In genomic region chr2:30268371-30268770, GRCm38 (mm10) we compare ENCODE assay signal across 22 mouse cellular contexts. TPM values are rescaled to one million over a fixed set of nuclear protein-coding genes. Genes with fewer than 3 reads are reported as not detected.
DNase-seq lines count a peak whose midpoint lies in the region; TF ChIP-seq lines count a peak whose summit lies in the region.
"Had no signal": no experiment of that assay in that cellular context is flagged by ENCODE, and none has a peak within 500 bp of the region (broad histone marks: within the 10 kb centered on the region; RNA-seq: fewer than 3 reads in every experiment).

No protein-coding gene starts in this region.

- H3K4me1 ChIP-seq in CH12.LX (ENCODE audit: control insufficient read depth in 1 of 2, insufficient read depth in 2 of 2) = peaks cover 31 to 59% of the 10 kb centered on the region in 2 experiments
- peaks cover 4% of the 10 kb centered on the region; the same call in 1 of the 2 replicates for H3K4me1 ChIP-seq in cortical plate, adult 2 months (ENCODE audit: control insufficient read depth, insufficient read depth, low read length)
- H3K4me1 ChIP-seq in thymus, adult 2 months (replicated peaks; ENCODE audit: control insufficient read depth, insufficient read depth, low read length) = peaks cover 5% of the 10 kb centered on the region; the same call in 1 of the 2 replicates

- TF ChIP-seq EP300 in CH12.LX (IDR thresholded peaks at IDR 0.05; ENCODE audit: low read length) = peak; percentile 68

- H3K9me3 ChIP-seq in CH12.LX (replicated peaks; ENCODE audit: low read length) = no peaks in the 10 kb centered on the region
- H3K9me3 ChIP-seq: embryonic facial prominence, embryonic 12.5 days; hindbrain, embryonic 13.5 days; kidney, embryonic 15.5 days; midbrain, embryonic 15.5 days had no signal

- WGBS in thymus, adult 2 months = 98% methylated on average over 4 of the region's 4 CpGs

- no peak for TF ChIP-seq POLR2A in CH12.LX (IDR thresholded peaks at IDR 0.05; ENCODE audit: low read depth, low read length)
- TF ChIP-seq POLR2A in cortical plate, adult 2 months (IDR thresholded peaks at IDR 0.05; ENCODE audit: extremely low read depth, insufficient read depth, low read length) = no peak
- no peak for TF ChIP-seq POLR2A in thymus, adult 2 months (IDR thresholded peaks at IDR 0.05; ENCODE audit: control insufficient read depth, extremely low read depth, insufficient read depth, low read length, poor library complexity)

- in situ Hi-C loops in CH12.LX (cut with MboI; ENCODE audit: low pct_ligation_motif_present, low pct_unique_long_range_greater_than_20kb, low sequenced_read_pairs) = no loop called here

- TF ChIP-seq CTCF in layer of hippocampus, adult 2 months (conservative IDR thresholded peaks at IDR 0.05) = no peak
- peak in 1 of 2 experiments; percentile 30; a peak in 1 of 4 replicates for TF ChIP-seq CTCF in CH12.LX (conservative IDR thresholded peaks at IDR 0.05 in 1 of 2, IDR thresholded peaks at IDR 0.05 in 1 of 2; ENCODE audit: low read depth in 2 of 2, low read length in 2 of 2)
- TF ChIP-seq CTCF in cortical plate, adult 2 months (IDR thresholded peaks at IDR 0.05; ENCODE audit: extremely low read depth, insufficient read depth, low read length) = no peak
- TF ChIP-seq CTCF in thymus, adult 2 months (IDR thresholded peaks at IDR 0.05; ENCODE audit: borderline replicate concordance, control insufficient read depth, extremely low read depth, insufficient read depth, low read length, poor library complexity) = no peak

- dilution Hi-C loops in CH12.LX (cut with MboI; ENCODE audit: extremely low pct_ligation_motif_present, extremely low pct_unique_long_range_greater_than_20kb, low sequenced_read_pairs) = no loop called here

- no peaks in the 10 kb centered on the region for H3K79me2 ChIP-seq in CH12.LX (replicated peaks; ENCODE audit: control insufficient read depth, extremely low read depth, insufficient read depth, poor library complexity, severe bottlenecking)

- peak overlapping the region; percentile 84; the same call in 1 of the 2 replicates for H3K27ac ChIP-seq in layer of hippocampus, adult 2 months
- peak overlapping the region; percentile 30; the same call in 1 of the 2 replicates for H3K27ac ChIP-seq in CH12.LX (ENCODE audit: insufficient read depth, low read depth)
- 0 out of 2 replicates have a peak overlapping the region, but pooled peaks have one; percentile 41 for H3K27ac ChIP-seq in cortical plate, adult 2 months (ENCODE audit: insufficient read depth, low read length)
- H3K27ac ChIP-seq in thymus, adult 2 months (ENCODE audit: control insufficient read depth, insufficient read depth, low read length) = no peak overlapping the region
- H3K27ac ChIP-seq: embryonic facial prominence, embryonic 12.5 days; hindbrain, embryonic 13.5 days; kidney, embryonic 15.5 days; midbrain, embryonic 15.5 days had no signal

- H3K9ac ChIP-seq in CH12.LX (ENCODE audit: insufficient read depth, low read depth) = no peak overlapping the region
- H3K9ac ChIP-seq: embryonic facial prominence, embryonic 12.5 days; forebrain, postnatal 0 days; hindbrain, embryonic 13.5 days; kidney, embryonic 15.5 days; lung, embryonic 14.5 days; midbrain, embryonic 15.5 days had no signal

- peaks cover 5 to 43% of the 10 kb centered on the region in 2 experiments for H3K36me3 ChIP-seq in CH12.LX (replicated peaks in 1 of 2; ENCODE audit: control insufficient read depth in 1 of 2, insufficient read depth in 1 of 2, low read length in 1 of 2)
- H3K36me3 ChIP-seq in thymus, adult 2 months (ENCODE audit: control insufficient read depth, insufficient read depth, low read length) = peaks cover 13% of the 10 kb centered on the region

- no peak overlapping the region for H3K4me3 ChIP-seq in layer of hippocampus, adult 2 months
- H3K4me3 ChIP-seq in CH12.LX (replicated peaks in 1 of 3; ENCODE audit: low read depth in 2 of 3, low read length in 2 of 3, poor library complexity in 1 of 3) = no peak overlapping the region
- no peak overlapping the region for H3K4me3 ChIP-seq in cortical plate, adult 2 months (ENCODE audit: insufficient read depth, low read length)
- no peak overlapping the region for H3K4me3 ChIP-seq in thymus, adult 2 months (ENCODE audit: control insufficient read depth, insufficient read depth, low read length)
- H3K4me3 ChIP-seq: embryonic facial prominence, embryonic 12.5 days; hindbrain, embryonic 13.5 days; kidney, embryonic 15.5 days; midbrain, embryonic 15.5 days had no signal

- H3K4me2 ChIP-seq in CH12.LX (ENCODE audit: insufficient read depth, low read depth, poor library complexity, severe bottlenecking) = no peak overlapping the region
- H3K4me2 ChIP-seq: embryonic facial prominence, embryonic 12.5 days; hindbrain, embryonic 13.5 days; kidney, embryonic 15.5 days; lung, embryonic 14.5 days; midbrain, embryonic 15.5 days had no signal

- TF ChIP-seq RAD21 in CH12.LX (IDR thresholded peaks at IDR 0.05; ENCODE audit: low read depth, low read length) = no peak; the same call in none of the 2 replicates

- peak; percentile 3 for DNase-seq in gastrocnemius, postnatal 10 days
- DNase-seq in gastrocnemius, postnatal 25 days = no peak
- no peak for DNase-seq in layer of hippocampus, adult 2 months (ENCODE audit: low spot score in 2 of 2)
- no peak for DNase-seq in layer of hippocampus, postnatal 25 days (ENCODE audit: extremely low spot score in 1 of 2, low spot score in 1 of 2)
- DNase-seq in CH12.LX (ENCODE audit: extremely low read depth) = peak; percentile 17
- DNase-seq in thymus, adult 2 months = no peak
- DNase-seq: cerebellum, adult 18-20 months; forebrain, postnatal 0 days; lung, embryonic 14.5 days had no signal

- H3K27me3 ChIP-seq in CH12.LX (replicated peaks) = no peaks in the 10 kb centered on the region
- H3K27me3 ChIP-seq in thymus, adult 2 months (ENCODE audit: control insufficient read depth, insufficient read depth, low read length) = no peaks in the 10 kb centered on the region
- H3K27me3 ChIP-seq: embryonic facial prominence, embryonic 12.5 days; hindbrain, embryonic 13.5 days; kidney, embryonic 15.5 days; midbrain, embryonic 15.5 days had no signal

TF ChIP-seq in CH12.LX, 34 proteins besides CTCF, POLR2A, EP300 and RAD21:
- TF ChIP-seq SMC3 (IDR thresholded peaks at IDR 0.05; ENCODE audit: low read depth, low read length) = peak; percentile 32
- no peak for TF ChIP-seq CHD1 (IDR thresholded peaks at IDR 0.05; ENCODE audit: low read depth, low read length)
- TF ChIP-seq TCF12 (IDR thresholded peaks at IDR 0.05; ENCODE audit: low read depth, low read length) = 0 out of 2 replicates have a peak, but pooled peaks have one; percentile 23
- TF ChIP-seq JUN (IDR thresholded peaks at IDR 0.05; ENCODE audit: insufficient read depth, low read depth, low read length) = no peak
- TF ChIP-seq MEF2A (IDR thresholded peaks at IDR 0.05; ENCODE audit: borderline replicate concordance, low read depth, low read length) = 0 out of 2 replicates have a peak, but pooled peaks have one; percentile 6
TF ChIP-seq in CH12.LX: peak in this region for 3.

RNA-seq across cellular contexts. Expression of gene Phyhd1, which starts 2.4 kb away (rescaled TPM):
- total RNA-seq in gastrocnemius, postnatal 10 days (2021) = 10 to 100 TPM; 11.3 to 12.4 TPM
- total RNA-seq in gastrocnemius, postnatal 25 days (2021) = 10 to 100 TPM in 1 of 2 experiments, 1 to 10 TPM in 1; 8.4 to 19.5 TPM
- 10 to 100 TPM; 21.5 to 22.2 TPM for total RNA-seq in layer of hippocampus, adult 2 months (2021)
- 10 to 100 TPM; 18.6 to 24.8 TPM for total RNA-seq in layer of hippocampus, postnatal 25 days (2021)
- total RNA-seq in CH12.LX (2012; rRNA removed) (3.1 and 8.9 TPM in 2 replicates), CH12.LX (2014; rRNA removed) (5.7 and 7.1 TPM in 2 replicates)
- 9.7 and 11.5 TPM in 2 replicates for polyA plus RNA-seq in CH12.LX (2012; ENCODE audit: insufficient read length, low read depth)
- polyA plus RNA-seq in cortical plate, adult 2 months (2012; rRNA removed) = 32.2 and 34.1 TPM in 2 replicates
- polyA plus RNA-seq in thymus, adult 2 months (2012; rRNA removed) = 10.7 and 18.1 TPM in 2 replicates

RNA-seq across cellular contexts. Expression of gene Gm28038, which starts 12.5 kb away (rescaled TPM):
- total RNA-seq in gastrocnemius, postnatal 10 days (2021) = not detected
- total RNA-seq in gastrocnemius, postnatal 25 days (2021) = not detected
- not detected for total RNA-seq in layer of hippocampus, adult 2 months (2021)
- total RNA-seq in layer of hippocampus, postnatal 25 days (2021) = not detected
- total RNA-seq in CH12.LX (2012; rRNA removed) = not detected in 2 replicates
- total RNA-seq in CH12.LX (2014; rRNA removed) = not detected in 2 replicates
- polyA plus RNA-seq in CH12.LX (2012; ENCODE audit: insufficient read length, low read depth) = 7.4 TPM in 1 of 2 replicates, not detected in the other
- not detected in 2 replicates for polyA plus RNA-seq in cortical plate, adult 2 months (2012; rRNA removed)
- polyA plus RNA-seq in thymus, adult 2 months (2012; rRNA removed) = not detected in 2 replicates
- total RNA-seq: common myeloid progenitor, adult 5-6 weeks; ES-E14 had no signal
- polyA plus RNA-seq: embryonic facial prominence, embryonic 12.5 days; forebrain, postnatal 0 days; heart, embryonic 16.5 days; hindbrain, embryonic 13.5 days; intestine, embryonic 14.5 days; kidney, embryonic 15.5 days; limb, embryonic 11.5 days; lung, embryonic 14.5 days; midbrain, embryonic 15.5 days; small intestine, adult 2 months; stomach, embryonic 14.5 days; thymus, postnatal 0 days had no signal

RNA-seq across cellular contexts. Expression of gene Dolk, which starts 17.8 kb away (rescaled TPM):
- total RNA-seq in gastrocnemius, postnatal 10 days (2021) = 10 to 100 TPM; 17.3 to 18.3 TPM
- 10 to 100 TPM; 18.2 to 20.0 TPM for total RNA-seq in gastrocnemius, postnatal 25 days (2021)
- 10 to 100 TPM; 22.1 to 22.2 TPM for total RNA-seq in layer of hippocampus, adult 2 months (2021)
- total RNA-seq in layer of hippocampus, postnatal 25 days (2021) = 10 to 100 TPM; 24.3 to 25.7 TPM
- total RNA-seq in CH12.LX (2012; rRNA removed) = 17.4 and 18.1 TPM in 2 replicates
- total RNA-seq in CH12.LX (2014; rRNA removed) = 11.1 and 11.6 TPM in 2 replicates
- 10.8 and 11.8 TPM in 2 replicates for polyA plus RNA-seq in CH12.LX (2012; ENCODE audit: insufficient read length, low read depth)
- 16.7 and 16.9 TPM in 2 replicates for polyA plus RNA-seq in cortical plate, adult 2 months (2012; rRNA removed)
- polyA plus RNA-seq in thymus, adult 2 months (2012; rRNA removed) = 20.0 and 22.1 TPM in 2 replicates

RNA-seq across cellular contexts. Expression of gene Nup188, which starts 17.8 kb away (rescaled TPM):
- 10 to 100 TPM; 15.9 to 18.1 TPM for total RNA-seq in gastrocnemius, postnatal 10 days (2021)
- 1 to 10 TPM; 7.8 to 9.9 TPM for total RNA-seq in gastrocnemius, postnatal 25 days (2021)
- total RNA-seq in layer of hippocampus, adult 2 months (2021) = 10 to 100 TPM; 19.0 to 25.9 TPM
- 10 to 100 TPM; 18.7 to 22.0 TPM for total RNA-seq in layer of hippocampus, postnatal 25 days (2021)
- total RNA-seq in CH12.LX (2012; rRNA removed) (40.2 and 47.6 TPM in 2 replicates), CH12.LX (2014; rRNA removed) (19.7 and 20.9 TPM in 2 replicates)
- polyA plus RNA-seq in CH12.LX (2012; ENCODE audit: insufficient read length, low read depth) = 58.8 and 61.2 TPM in 2 replicates
- polyA plus RNA-seq in cortical plate, adult 2 months (2012; rRNA removed) = 15.7 and 16.5 TPM in 2 replicates
- 77.4 and 107 TPM in 2 replicates for polyA plus RNA-seq in thymus, adult 2 months (2012; rRNA removed)

RNA-seq across cellular contexts. Expression of gene Gm28035, which starts 28.0 kb away (rescaled TPM):
- total RNA-seq in gastrocnemius, postnatal 10 days (2021) = under 1 TPM; 0.42 to 0.86 TPM
- total RNA-seq in gastrocnemius, postnatal 25 days (2021) = 1 to 10 TPM in 1 of 2 experiments, under 1 TPM in 1; 0.64 to 1.2 TPM
- total RNA-seq in layer of hippocampus, adult 2 months (2021) = 10 to 100 TPM in 1 of 2 experiments, 1 to 10 TPM in 1; 8.7 to 10.9 TPM
- 1 to 10 TPM; 6.1 to 7.4 TPM for total RNA-seq in layer of hippocampus, postnatal 25 days (2021)
- total RNA-seq in CH12.LX (2012; rRNA removed) = 0.46 and 0.64 TPM in 2 replicates
- 0.27 TPM in 2 replicates for total RNA-seq in CH12.LX (2014; rRNA removed)
- 0.35 and 0.36 TPM in 2 replicates for polyA plus RNA-seq in CH12.LX (2012; ENCODE audit: insufficient read length, low read depth)
- polyA plus RNA-seq in cortical plate, adult 2 months (2012; rRNA removed) = 17.7 and 18.5 TPM in 2 replicates
- polyA plus RNA-seq in thymus, adult 2 months (2012; rRNA removed) = 14.8 and 15.5 TPM in 2 replicates
- total RNA-seq: common myeloid progenitor, adult 5-6 weeks had no signal

Comparison
In these comparisons a context has a peak if more than half of its experiments do, and no peak if none do; other contexts are left out.
1. DNase-seq: peak in gastrocnemius, postnatal 10 days (single experiment) and CH12.LX (single experiment); none in gastrocnemius, postnatal 25 days (single experiment), layer of hippocampus, adult 2 months (0 of 2), layer of hippocampus, postnatal 25 days (0 of 2) and thymus, adult 2 months (single experiment).